Mouse (Mus musculus) testis, adult 2 months (tissue): Measurements from ENCODE around the gene Eif4enif1.

ENCODE experiments used
- CTCF ChIP-seq: fragments of 200-500 bp; IDR thresholded peaks from 2 replicates; pipeline ENCODE4 v1.5.1; 2012; ENCODE audit warnings: low read depth, mild to moderate bottlenecking, inconsistent platforms, low read length, moderate library complexity; ENCODE audit not compliant: control insufficient read depth, insufficient read depth, insufficient replicate concordance
- POLR2A ChIP-seq: fragments of 200-500 bp; IDR thresholded peaks from 2 replicates; pipeline ENCODE4 v1.6.1; 2012; ENCODE audit warnings: low read depth, mild to moderate bottlenecking, inconsistent platforms, low read length, moderate library complexity; ENCODE audit not compliant: control insufficient read depth

GRCm38 (mm10) chr11:3287921-3288320 lies 85.7 kb downstream of the Eif4enif1 start:
- TF ChIP-seq CTCF (no peak), POLR2A (no peak)
